Mouse (Mus musculus) intestine, embryonic 14.5 days (tissue): Measurements from ENCODE around the gene Znrf1. TPM values are rescaled to one million over a fixed set of nuclear protein-coding genes. Genes with fewer than 3 reads are reported as not detected.

Experiments
- ATAC-seq: fragments of 200-750 bp; cut with Nextera tagmentation; replicated peaks from 2 replicates; pipeline ENCODE4 v1.8.0; 2017; ENCODE audit warnings: low read depth, moderate number of reproducible peaks, moderate TSS enrichment, moderate library complexity; ENCODE audit not compliant: low FRiP score, low TSS enrichment
- DNase-seq: peaks from one replicate; pipeline ENCODE4 v3.0.0-alpha.2; 2018; ENCODE audit warnings: low spot score
- H3K27ac ChIP-seq: fragments of 300-500 bp; sonication (generic); 2 replicates; pipeline ENCODE4 v1.5.1; 2014; ENCODE audit warnings: low read depth, mild to moderate bottlenecking, control low read depth
- H3K27me3 ChIP-seq: fragments of 300-500 bp; sonication (generic); replicated peaks from 2 replicates; pipeline ENCODE4 v1.6.1; 2014; ENCODE audit warnings: low read length, control low read depth; ENCODE audit not compliant: control insufficient read depth, insufficient read depth
- H3K36me3 ChIP-seq: fragments of 300-500 bp; sonication (generic); 2 replicates; pipeline ENCODE4 v1.6.1; 2014; ENCODE audit warnings: low read length, control low read depth; ENCODE audit not compliant: control insufficient read depth, insufficient read depth
- H3K4me1 ChIP-seq: fragments of 300-500 bp; sonication (generic); replicated peaks from 2 replicates; pipeline ENCODE4 v1.6.1; 2014; ENCODE audit warnings: low read length, control low read depth, mixed read lengths; ENCODE audit not compliant: control insufficient read depth, insufficient read depth
- H3K4me2 ChIP-seq: fragments of 300-500 bp; sonication (generic); 2 replicates; pipeline ENCODE4 v1.6.1; 2014; ENCODE audit warnings: low read length
- H3K4me3 ChIP-seq: fragments of 300-500 bp; sonication (generic); 2 replicates; pipeline ENCODE4 v1.5.1; 2014; ENCODE audit warnings: low read depth, low read length, control low read depth, mixed read lengths
- H3K9ac ChIP-seq: fragments of 300-500 bp; sonication (generic); 2 replicates; pipeline ENCODE4 v1.6.1; 2014; ENCODE audit warnings: mild to moderate bottlenecking, low read length
- H3K9me3 ChIP-seq: fragments of 300-500 bp; sonication (generic); 2 replicates; pipeline ENCODE4 v1.6.1; 2016; ENCODE audit warnings: low read length, control low read depth; ENCODE audit not compliant: control insufficient read depth
- WGBS: fragments of 180-500 bp; shearing (Covaris S2); extraction: QIAGEN DNeasy Blood & Tissue Kit; methylation state at CpG from one replicate; pipeline ENCODE4 v1.1.7; 2014; 5-methylcytosine and 5-hydroxymethylcytosine counted together
- polyA plus RNA-seq: library from polyadenylated mRNA; unstranded; fragments of >200 nt; fragmentation: Nextera tagmentation; extraction: Ambion mirVana; gene quantifications from 2 replicates; pipeline ENCODE4 v1.2.1, GENCODE M21; 2014

The Znrf1 gene
- polyA plus RNA-seq, 1 experiment from 2014 or later = 34.2 TPM

DNA sequence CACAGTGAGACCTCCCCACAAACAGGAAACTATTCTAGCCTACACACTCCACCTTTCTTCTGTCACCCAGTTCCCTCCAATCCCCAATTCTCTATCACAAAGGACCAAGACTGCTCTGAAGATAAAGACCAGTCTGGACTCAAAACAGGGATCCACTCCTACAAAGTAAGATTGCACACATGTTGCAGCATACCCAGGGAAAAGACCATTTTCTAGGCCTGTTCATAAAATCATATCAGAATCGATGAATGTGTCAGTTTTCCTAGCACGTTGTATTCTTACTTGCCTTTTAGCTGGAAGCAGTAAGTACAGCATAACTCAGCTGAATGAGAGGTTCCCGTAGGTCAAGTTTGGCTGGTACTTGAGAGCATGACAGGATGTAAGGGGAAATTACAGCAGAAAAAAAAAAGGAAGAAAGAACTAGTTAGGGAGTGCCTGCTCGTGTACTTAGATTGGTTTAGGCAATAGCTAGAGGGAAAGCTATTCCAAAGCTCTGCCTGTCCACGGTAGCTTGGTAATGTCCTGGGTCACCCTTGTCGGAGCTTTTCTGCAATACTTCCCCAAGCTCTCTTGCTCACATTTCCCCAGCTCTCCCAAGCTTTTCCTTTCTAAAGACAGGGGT lies 9.4 kb upstream of the Znrf1 start:
- ATAC-seq (no peak), DNase-seq (no peak)
- 72% methylated on average over 6 of the region's 6 CpGs for WGBS
- H3K9ac ChIP-seq = no peak overlapping the region
- H3K9me3 ChIP-seq = no peaks in the 10 kb centered on the region
- H3K4me2 ChIP-seq = no peak overlapping the region
- no peaks in the 10 kb centered on the region for H3K4me1 ChIP-seq
- no peak overlapping the region for H3K27ac ChIP-seq
- H3K36me3 ChIP-seq = no peaks in the 10 kb centered on the region
- no peak overlapping the region for H3K4me3 ChIP-seq
- 0 out of 2 replicates have a peak, but pooled peaks cover 2% of the 10 kb centered on the region for H3K27me3 ChIP-seq

DNA sequence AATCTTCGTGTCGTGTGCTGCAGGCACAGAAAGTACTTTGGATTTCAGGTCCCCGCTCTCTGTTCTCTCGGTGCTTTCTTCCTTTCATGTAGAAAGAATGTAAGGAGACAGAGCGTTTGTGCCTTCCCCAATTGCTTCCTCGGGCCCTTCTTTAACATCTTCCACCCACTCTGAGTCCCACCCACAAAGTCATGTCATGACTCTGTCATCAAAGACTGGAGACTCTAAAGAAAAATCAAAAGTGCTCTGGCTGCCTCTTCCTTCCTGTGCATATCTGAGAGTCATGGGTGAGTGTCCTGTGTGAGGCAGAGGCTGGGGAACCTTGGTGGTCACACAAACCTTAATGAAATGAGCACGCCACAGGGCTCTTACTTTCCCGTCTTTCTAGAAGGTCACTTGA lies 8.7 kb upstream of the Znrf1 start:
- 64% methylated on average over 8 of the region's 8 CpGs for WGBS
- no peaks in the 10 kb centered on the region for H3K36me3 ChIP-seq
- H3K27ac ChIP-seq = no peak overlapping the region
- no peaks in the 10 kb centered on the region for H3K4me1 ChIP-seq
- H3K4me3 ChIP-seq = no peak overlapping the region
- H3K9me3 ChIP-seq = no peaks in the 10 kb centered on the region
- no peak for DNase-seq
- H3K4me2 ChIP-seq = no peak overlapping the region
- 0 out of 2 replicates have a peak, but pooled peaks cover 2% of the 10 kb centered on the region for H3K27me3 ChIP-seq
- H3K9ac ChIP-seq = no peak overlapping the region
- ATAC-seq = no peak

- WGBS = 81% methylated on average over 5 of the region's 5 CpGs
- H3K4me1 ChIP-seq = no peaks in the 10 kb centered on the region
- ATAC-seq (no peak), DNase-seq (no peak)
- H3K27ac ChIP-seq = no peak overlapping the region
- H3K9me3 ChIP-seq = no peaks in the 10 kb centered on the region
- H3K4me2 ChIP-seq = no peak overlapping the region
- 0 out of 2 replicates have a peak, but pooled peaks cover 2% of the 10 kb centered on the region for H3K27me3 ChIP-seq
- no peak overlapping the region for H3K4me3 ChIP-seq
- H3K9ac ChIP-seq = no peak overlapping the region
- no peaks in the 10 kb centered on the region for H3K36me3 ChIP-seq
These were observed 7.8 kb upstream of the Znrf1 start for GRCm38 (mm10) chr8:111528071-111528470.

DNA sequence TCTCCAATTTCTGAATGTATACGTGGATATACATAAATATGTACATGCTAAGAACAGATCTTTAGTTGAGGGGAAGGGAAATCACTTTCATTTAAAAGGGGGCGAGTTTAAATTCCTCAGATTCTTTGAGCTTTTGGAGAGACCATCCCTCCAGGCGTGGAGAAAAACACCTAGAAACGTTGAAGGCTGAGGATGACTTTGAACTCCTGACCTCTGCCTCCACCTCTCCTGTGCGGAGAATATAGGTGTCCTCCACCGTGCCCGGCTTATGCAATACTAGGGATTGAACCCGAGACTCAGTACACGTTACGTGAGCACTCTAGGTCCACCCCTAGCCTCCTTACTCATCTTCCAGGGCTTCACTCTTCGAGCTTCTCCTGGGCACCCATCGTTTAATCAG lies 4.7 kb upstream of the Znrf1 start:
- 70% methylated on average over 12 of the region's 12 CpGs for WGBS
- no peak overlapping the region for H3K9ac ChIP-seq
- no peak overlapping the region for H3K4me3 ChIP-seq
- H3K9me3 ChIP-seq = no peaks in the 10 kb centered on the region
- 0 out of 2 replicates have a peak, but pooled peaks cover 2% of the 10 kb centered on the region for H3K27me3 ChIP-seq
- no peak overlapping the region for H3K4me2 ChIP-seq
- H3K4me1 ChIP-seq = no peaks in the 10 kb centered on the region
- no peak overlapping the region for H3K27ac ChIP-seq
- no peaks in the 10 kb centered on the region for H3K36me3 ChIP-seq
- no peak for ATAC-seq
- no peak for DNase-seq

- H3K4me1 ChIP-seq = no peaks in the 10 kb centered on the region
These were observed 4.3 kb upstream of the Znrf1 start for GRCm38 (mm10) chr8:111531621-111532020.

DNA sequence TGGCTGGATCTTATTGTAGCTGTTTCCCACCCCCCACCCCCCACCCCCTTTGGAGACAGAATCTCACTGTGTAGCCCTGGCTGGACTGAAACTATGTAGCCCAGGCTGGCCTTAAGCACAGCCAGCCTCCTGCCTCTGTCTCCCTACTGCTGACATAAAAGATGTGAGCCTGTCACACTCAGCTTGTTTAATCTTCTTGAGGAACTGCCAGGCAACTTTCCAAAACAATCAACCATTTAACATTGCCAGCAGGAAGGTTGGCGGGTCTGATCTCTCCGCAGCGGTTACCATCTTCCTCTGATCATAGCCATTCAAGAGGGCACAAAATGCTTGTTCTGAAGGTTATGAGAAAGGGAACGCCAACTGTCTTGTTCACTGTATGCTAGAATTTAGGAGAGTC lies 2.4 kb upstream of the Znrf1 start:
- 72% methylated on average over 4 of the region's 4 CpGs for WGBS
- H3K4me3 ChIP-seq = no peak overlapping the region
- no peak overlapping the region for H3K4me2 ChIP-seq
- 0 out of 2 replicates have a peak, but pooled peaks cover 2% of the 10 kb centered on the region for H3K27me3 ChIP-seq
- peaks cover 7% of the 10 kb centered on the region for H3K4me1 ChIP-seq
- no peak overlapping the region for H3K9ac ChIP-seq
- DNase-seq (no peak), ATAC-seq (no peak)
- no peaks in the 10 kb centered on the region for H3K36me3 ChIP-seq
- no peak overlapping the region for H3K27ac ChIP-seq
- no peaks in the 10 kb centered on the region for H3K9me3 ChIP-seq

More at GRCm38 (mm10) chr8:111531621-111532020, 4.3 kb upstream of the Znrf1 start:
- DNase-seq (no peak), ATAC-seq (no peak)
- no peak overlapping the region for H3K27ac ChIP-seq
- no peak overlapping the region for H3K9ac ChIP-seq
- H3K27me3 ChIP-seq = 0 out of 2 replicates have a peak, but pooled peaks cover 2% of the 10 kb centered on the region
- 80% methylated on average over 17 of the region's 17 CpGs for WGBS
- H3K36me3 ChIP-seq = no peaks in the 10 kb centered on the region
- H3K4me3 ChIP-seq = no peak overlapping the region
- H3K9me3 ChIP-seq = no peaks in the 10 kb centered on the region
- no peak overlapping the region for H3K4me2 ChIP-seq

DNA sequence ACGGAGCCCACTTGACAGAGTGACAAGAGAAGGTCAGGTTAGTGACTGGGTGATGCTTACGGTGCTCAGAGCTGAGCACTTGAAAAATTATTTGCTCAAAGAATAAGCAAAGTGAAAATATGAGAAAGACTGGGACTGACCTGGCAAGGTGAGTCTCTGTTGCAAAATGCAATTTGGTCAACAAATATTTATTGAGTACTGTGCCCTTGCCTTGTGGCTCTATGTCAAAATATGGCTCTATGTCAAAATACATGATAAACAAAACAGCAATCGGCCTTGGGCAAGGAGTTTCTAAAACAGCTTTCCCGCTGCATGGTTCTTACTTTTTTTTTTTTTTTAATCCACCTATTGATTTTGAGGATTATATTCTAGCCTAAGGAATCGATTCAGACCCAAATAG lies 406 bp upstream of the Znrf1 start:
- H3K4me1 ChIP-seq = peaks cover 19% of the 10 kb centered on the region
- H3K27ac ChIP-seq = no peak overlapping the region
- no peaks in the 10 kb centered on the region for H3K27me3 ChIP-seq
- peak overlapping the region; percentile 90; the same call in 1 of the 2 replicates for H3K4me3 ChIP-seq
- 32% methylated on average over 5 of the region's 5 CpGs for WGBS
- H3K9ac ChIP-seq = no peak overlapping the region
- peak overlapping the region; percentile 49 for H3K4me2 ChIP-seq
- no peak for ATAC-seq
- H3K9me3 ChIP-seq = no peaks in the 10 kb centered on the region
- H3K36me3 ChIP-seq = no peaks in the 10 kb centered on the region
- no peak for DNase-seq

DNA sequence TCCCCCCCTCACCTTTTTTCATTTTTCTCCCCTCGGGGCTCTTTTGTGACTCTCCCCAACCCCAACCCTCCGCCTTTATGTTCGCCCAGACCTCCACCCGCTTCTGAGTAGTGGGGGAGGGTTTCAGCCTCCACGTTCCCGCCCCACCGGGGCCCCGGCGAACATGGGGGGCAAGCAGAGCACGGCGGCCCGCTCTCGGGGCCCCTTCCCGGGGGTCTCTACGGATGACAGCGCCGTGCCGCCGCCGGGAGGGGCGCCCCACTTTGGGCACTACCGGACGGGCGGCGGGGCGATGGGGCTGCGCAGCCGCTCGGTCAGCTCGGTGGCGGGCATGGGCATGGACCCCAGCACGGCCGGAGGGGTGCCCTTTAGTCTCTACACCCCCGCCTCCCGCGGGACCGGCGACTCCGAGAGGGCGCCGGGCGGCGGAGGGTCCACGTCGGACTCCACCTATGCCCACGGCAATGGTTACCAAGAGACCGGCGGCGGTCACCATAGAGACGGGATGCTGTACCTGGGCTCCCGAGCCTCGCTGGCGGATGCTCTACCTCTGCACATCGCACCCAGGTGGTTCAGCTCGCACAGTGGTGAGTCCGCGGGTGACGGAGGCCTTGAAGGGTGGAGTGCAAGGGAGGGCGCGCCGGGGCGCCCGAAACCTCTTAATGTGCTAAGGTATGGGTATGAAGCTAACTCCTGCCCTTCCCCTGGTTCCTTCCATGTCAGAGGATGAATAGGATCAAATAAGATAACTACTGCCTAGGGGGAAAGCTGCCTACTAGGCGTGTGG lies 1.3 kb downstream of the Znrf1 start:
- Histone ChIP-seq H3K4me3 (peak overlapping the region; percentile 90), H3K9ac (peak overlapping the region; percentile 95), H3K27ac (peak overlapping the region; percentile 95), H3K27me3 (no peaks in the 10 kb centered on the region), H3K9me3 (no peaks in the 10 kb centered on the region), H3K4me2 (peak overlapping the region; percentile 76), H3K4me1 (peaks cover 24% of the 10 kb centered on the region), H3K36me3 (no peaks in the 10 kb centered on the region)
- ATAC-seq (peak; percentile 47), DNase-seq (peak; percentile 70)
- under 1% methylated on average over 64 of the region's 64 CpGs for WGBS
